Mouse (Mus musculus): ENCODE data around the gene Gm28044.

Gene Gm28044

DNA sequence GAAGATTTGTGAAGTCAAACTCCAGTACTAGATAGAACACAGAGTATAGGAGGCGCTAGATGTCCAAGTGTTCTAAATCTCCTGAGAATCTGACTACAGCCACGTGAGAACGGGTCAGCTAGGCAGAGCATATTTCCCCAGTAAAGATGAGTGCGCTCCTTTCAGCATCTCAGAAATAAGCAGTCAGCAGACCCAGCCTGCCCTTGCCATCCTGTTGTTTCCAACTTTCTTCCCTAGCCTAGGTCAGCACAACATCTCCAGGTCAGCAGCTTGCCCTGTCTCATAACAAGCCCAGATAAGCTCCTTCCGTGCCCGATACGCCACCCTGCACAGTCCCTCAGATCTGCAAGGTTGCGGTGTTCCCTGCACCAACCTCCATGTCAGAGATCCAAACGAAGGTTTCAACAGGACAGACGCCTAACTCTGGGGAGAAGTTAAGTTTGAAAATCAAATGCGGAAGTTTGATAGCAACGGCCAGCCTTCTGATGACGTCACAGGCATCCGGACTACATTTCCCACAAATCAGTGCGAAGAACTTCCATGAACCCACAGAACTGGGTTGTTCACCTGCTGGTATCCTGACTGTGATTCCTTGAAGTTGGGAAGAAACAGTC lies at the start of gene Gm28044, which contains the start of gene Zfp953:
Gene Gm28044 (minus strand): TSS at position 406 of the 614 bp plus-strand sequence.
Gene Zfp953 (minus strand): TSS at position 475 of the 614 bp plus-strand sequence.
- DNase-seq = peak; percentile 93

DNA sequence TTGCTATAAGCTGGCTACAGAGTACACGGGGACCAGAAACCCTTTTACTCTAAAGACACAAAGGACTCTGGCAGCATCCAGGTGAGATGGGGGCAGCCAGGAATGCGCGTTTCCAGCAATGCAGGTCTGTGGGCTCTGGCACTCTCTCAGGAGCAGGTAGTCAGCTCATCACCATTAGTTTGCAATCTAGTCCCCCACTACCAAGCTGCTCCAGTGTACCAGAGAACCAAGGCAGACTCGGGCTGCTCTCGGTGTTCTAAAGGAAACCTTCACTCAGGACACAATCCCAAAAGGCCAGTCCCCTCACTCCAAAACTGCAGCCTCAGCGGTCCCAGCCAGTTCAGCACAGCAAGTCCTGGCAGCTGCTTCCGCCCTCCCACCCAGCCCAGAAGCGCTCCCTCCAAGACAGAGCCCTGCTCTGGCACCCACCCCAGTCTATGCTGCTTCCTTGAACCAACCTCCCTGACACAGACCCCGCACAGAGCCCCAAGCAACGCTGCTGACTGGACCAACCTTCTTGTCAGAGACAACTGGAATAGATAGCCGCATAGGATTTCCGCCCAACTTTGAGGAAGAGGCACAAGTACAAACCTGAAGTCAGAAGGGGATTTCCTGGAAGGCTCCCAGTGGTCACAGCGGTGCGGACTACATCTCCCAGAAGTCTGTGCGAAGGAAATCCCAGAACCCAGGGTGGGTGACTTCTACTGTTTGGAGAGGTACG lies 39.0 kb upstream of the Gm28044 start, which contains the start of gene Zfp429:
Gene Zfp429 (minus strand): TSS at position 637 of the 721 bp plus-strand sequence.
- DNase-seq = peak; percentile 83

DNA sequence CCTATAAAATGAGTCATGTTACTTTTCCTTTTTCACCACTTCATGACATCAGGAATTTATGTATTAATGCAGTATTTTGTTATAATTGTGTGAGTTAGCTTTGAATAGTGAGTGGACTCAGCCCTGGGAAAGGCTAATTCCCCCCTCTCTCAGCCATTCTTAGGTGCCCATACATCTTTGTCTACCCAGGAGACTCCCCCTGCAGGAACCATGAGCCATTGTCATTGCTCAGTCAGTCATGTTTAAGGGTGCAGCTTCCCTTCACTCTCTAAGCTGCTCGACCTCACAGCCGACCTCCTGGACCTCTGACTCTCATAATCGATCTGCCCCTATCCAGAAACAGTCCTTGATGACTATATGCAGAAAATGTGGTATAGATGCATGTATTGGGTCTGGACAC lies 15.9 kb upstream of the Gm28044 start:
- DNase-seq = peak; percentile 9

DNA sequence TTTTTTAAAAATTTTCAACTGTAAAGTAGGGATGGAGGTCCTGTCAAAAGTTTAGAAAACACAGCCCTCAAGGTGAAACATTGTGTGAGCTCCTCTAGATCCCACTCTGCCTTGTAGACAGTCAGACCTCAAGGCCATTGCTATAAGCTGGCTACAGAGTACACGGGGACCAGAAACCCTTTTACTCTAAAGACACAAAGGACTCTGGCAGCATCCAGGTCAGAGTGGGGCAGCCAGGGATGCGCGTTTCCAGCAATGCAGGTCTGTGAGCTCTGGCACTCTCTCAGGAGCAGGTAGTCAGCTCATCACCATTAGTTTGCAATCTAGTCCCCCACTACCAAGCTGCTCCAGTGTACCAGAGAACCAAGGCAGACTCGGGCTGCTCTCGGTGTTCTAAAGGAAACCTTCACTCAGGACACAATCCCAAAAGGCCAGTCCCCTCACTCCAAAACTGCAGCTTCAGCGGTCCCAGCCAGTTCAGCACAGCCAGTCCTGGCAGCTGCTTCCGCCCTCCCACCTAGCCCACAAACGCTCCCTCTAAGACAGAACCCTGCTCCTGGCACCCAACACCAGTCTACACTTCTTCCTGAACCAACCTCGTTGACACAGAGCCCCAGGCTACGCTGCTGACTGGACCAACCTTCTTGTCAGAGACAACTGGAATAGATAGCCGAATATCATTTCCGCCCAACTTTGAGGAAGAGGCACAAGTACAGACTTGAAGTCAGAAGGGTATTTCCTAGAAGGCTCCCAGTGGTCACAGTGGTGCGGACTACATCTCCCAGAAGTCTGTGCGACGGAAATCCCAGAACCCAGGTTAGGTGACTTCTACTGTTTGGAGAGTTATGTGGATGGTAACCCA lies 14.9 kb upstream of the Gm28044 start, which contains the start of the genes Gm28041 and Zfp456:
Gene Gm28041 (minus strand): TSS at position 684 of the 862 bp plus-strand sequence.
Gene Zfp456 (minus strand): TSS at position 761 of the 862 bp plus-strand sequence.
- peak; percentile 74 for DNase-seq

DNA sequence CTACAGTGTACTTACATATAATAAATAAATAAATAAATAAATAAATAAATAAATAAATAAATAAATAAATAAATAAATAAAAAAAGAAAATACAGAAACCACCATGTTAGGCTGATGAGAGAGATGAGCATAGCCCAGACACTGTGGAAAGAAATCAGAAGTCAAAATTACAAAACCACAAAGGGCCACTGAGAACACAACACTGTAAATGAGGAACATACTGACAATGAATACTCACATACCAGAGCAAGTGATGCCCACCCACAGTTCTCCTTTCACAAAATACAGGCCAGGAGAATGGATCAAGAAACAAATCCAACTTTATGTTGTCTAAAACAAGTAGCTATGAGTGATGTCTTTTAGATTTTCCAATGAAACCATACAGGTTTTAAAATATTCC lies 8.5 kb downstream of the Gm28044 start:
- no peak for DNase-seq

DNA sequence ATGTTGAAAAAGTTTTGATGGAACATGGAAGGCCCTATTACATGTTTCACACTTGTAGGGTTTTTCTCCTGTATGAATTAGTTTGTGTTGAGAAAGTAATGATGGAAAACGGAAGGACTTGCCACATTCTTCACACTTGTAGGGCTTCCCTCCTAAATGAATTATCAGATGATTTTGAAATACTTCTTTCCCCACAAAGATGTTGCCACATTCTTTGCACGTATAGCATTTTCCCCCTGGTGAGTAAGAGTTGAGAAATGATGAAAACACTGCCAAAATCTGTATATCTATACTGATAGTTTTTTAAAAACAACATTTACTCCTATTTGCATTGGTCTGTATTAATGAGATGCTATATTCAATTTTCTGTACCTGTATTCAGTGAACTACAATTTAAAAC lies 16.9 kb downstream of the Gm28044 start:
- no peak for DNase-seq

DNA sequence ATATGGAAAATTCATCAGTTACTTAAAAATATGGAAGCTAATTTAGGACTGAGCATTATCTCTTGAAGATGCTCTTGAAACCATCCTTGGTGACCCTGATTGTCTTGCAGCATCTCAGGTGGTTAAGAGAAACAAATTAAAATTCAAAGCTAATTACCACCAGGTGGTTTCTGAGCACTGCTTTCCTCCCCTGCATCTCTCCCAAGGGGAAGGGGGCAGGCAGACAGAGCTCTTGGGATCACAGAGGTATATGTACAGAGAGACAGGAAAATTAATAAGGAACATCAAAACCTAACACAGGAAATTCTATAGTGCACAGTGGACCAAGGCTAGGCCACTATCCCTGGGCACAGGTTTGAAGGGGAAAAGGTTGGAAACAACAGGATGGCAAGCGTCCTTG lies 27.5 kb downstream of the Gm28044 start:
- no peak for DNase-seq

DNA sequence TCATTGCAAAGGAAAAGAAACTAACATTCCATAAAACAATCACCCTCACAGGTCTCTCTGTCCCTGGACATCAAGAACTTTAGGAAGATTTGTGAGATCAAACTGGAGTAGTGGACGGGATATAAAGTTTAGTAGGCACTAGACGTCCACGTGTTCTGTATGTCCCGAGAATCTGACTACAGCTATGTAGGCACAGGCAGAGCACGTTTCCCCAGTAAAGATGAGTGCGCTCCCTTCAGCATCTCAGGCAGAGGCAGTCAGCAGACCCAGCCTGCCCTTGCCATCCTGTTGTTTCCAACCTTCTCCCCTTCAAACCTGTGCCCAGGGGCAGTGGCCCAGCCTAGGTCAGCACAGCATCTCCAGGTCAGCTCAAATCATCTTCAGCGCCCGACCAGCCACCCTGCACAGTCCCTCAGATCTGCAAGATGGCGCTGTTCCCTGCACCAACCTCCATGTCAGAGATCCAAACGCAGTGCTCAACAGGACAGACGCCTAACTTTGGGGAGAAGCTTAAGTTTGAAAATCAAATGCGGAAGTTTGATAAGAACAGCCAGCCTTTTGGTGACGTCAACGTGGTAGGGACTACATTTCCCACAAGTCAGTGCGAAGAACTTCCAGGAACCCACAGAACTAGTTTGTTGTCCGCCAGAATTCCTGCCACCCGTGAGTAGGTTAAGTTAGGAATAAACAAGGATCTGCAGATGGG lies 28.2 kb downstream of the Gm28044 start, which contains the start of gene Zfp595:
Gene Zfp595 (minus strand): TSS at position 552 of the 706 bp plus-strand sequence.
- DNase-seq = peak; percentile 91

DNA sequence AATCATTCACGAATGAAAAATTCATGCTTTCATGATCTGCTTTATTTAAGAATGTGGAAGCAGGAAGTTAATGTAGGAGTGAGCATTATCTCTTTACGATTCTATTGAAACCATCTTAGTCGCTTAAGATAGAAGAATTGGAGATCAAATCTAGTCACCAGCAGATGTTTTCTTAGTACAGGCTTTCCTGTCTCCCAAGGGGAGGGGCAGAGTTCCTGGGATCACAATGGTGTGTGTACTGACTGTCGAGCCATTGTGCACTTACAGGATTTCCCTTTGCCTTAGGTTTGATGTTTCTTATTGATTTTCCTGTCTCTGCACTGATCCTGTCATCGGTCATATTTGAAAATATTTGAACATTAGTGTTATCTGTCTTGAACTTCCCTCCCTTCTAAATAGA lies 53.6 kb downstream of the Gm28044 start:
- DNase-seq = no peak

DNA sequence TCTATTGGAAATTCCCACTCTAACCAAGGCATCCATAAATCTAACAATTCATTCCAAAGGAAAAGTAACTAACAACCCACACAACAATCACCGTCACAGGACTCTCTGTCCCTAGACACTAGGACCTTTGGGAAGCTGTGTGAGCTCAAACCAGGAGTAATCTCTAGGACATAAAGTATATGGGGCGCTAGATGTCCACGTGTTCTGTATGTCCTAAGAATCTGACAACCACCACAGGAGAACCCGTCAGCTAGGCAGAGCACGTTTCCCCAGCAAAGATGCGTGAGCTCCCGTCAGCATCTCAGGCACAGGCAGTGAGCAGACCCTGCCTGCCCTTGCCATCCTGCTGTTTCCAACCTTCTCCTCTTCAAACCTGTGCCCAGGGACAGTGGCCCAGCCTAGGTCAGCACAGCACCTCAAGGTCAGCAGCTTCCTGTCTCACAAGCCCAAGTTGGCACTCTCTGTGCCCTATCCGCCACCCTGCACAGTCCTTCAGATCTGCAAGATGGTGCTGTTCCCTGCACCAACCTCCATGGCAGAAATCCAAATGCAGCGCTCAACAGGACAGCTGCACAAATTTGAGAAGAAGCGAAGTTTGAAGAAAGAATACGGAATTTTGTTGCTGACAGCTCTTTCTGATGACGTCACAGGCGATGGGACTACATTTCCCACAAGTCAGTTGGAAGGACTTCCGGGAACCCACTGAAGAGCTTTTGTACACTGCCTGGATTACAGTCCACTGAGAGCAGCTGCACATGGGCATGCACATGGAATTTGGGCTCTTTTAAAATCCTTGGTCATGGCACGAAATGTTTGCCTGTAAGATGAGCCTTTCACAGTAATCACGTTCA lies 54.3 kb downstream of the Gm28044 start, which contains the start of gene Zfp457:
Gene Zfp457 (minus strand): TSS at position 664 of the 851 bp plus-strand sequence.
- peak; percentile 95 for DNase-seq

DNA sequence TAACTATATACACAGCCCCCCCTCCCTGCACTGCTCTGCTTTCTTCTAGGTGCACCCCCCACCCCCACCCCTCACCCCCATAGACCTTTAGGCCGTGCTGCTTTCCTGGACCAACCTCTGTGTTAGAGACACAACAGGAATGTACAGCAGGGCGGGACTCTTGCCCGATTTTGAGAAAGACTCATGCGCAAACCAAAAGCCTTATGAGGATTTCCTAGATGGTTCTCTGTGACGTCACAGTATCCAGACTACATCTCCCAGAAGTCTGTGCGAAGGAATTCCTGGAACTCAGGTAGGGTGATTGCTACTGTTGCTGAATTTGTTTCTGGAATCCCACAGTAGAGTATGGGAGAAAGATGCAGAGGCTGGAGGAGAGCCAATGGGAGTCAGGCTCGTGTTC lies 82.0 kb downstream of the Gm28044 start, which contains the start of gene Zfp458:
Gene Zfp458 (minus strand): TSS at position 153 of the 400 bp plus-strand sequence.
- DNase-seq = peak; percentile 4

DNA sequence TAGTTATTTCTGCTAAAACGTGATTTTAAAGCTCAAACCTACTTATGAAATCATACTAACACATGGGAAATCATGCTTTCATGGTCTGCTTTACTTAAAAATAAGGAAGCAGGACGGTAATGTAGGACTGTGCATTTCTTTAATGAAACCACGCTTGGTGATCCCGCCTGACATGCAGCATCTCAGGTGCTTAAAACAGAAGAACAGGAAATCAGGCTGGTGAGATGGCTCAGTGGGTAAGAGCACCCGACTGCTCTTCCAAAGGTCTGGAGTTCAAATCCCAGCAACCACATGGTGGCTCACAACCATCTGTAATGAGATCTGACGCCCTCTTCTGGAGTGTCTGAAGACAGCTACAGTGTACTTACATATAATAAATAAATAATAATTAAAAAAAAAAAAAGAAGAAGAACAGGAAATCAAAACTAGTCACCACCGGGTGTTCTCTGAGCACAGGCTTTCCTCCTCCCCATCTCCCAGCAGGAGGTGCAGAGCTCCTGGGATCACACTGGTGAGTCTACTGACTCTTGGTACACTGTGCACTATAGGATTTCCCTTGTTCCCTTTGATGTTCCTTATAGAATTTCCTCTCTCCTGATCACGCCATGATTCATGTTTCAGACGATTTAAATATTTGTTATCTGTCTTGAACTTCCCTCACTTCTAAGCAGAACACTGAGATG lies 90.8 kb downstream of the Gm28044 start:
- DNase-seq = peak; percentile 6

DNA sequence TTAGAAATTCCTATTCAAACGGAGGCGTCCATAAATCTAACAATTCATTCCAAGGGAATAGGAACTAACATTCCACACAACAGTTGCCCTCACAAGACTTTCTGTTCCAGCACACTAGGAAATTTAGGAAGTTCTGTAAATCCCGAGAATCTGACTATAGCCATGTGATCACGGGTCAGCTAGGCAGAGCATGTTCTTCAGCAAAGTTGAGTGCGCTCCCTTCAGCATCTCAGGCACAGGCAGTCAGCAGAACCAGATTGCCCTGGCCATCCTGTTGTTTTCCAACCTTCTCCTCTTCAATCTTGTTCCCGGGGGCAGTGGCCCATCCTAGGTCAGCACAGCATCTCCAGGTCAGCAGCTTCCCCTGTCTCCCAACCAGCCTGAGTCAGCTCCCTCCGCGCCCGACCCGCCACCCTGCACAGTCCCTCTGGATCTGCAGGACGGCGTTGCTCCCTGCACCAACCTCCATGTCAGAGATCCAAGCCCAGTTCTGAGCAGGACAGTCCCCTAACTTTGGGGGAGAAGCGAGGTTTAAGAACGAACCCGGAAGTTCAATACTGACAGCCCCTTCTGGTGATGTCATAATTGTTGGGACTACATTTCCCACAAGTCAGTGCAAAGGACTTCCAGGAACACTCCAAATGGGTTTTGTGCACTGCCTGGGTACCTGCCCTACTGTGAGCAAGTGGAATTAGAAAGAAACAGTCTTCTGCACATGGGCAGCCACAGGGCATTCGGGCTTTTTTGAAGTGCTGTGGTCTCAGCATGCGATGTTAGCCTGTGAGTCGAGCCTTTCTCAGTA lies 91.6 kb downstream of the Gm28044 start:
- DNase-seq = peak; percentile 93

Data from retina, postnatal 1 day (tissue).